Mouse (Mus musculus) lung, postnatal 0 days (tissue): Measurements from ENCODE around the gene Fadd.

Experiments
- CTCF ChIP-seq: IDR thresholded peaks from 2 replicates; pipeline ENCODE4 v1.5.1; 2016; ENCODE audit warnings: antibody characterized with exemption, mild to moderate bottlenecking
- EP300 ChIP-seq: IDR thresholded peaks from 2 replicates; pipeline ENCODE4 v1.6.1; 2016; ENCODE audit warnings: antibody characterized with exemption, mild to moderate bottlenecking, control low read depth

DNA sequence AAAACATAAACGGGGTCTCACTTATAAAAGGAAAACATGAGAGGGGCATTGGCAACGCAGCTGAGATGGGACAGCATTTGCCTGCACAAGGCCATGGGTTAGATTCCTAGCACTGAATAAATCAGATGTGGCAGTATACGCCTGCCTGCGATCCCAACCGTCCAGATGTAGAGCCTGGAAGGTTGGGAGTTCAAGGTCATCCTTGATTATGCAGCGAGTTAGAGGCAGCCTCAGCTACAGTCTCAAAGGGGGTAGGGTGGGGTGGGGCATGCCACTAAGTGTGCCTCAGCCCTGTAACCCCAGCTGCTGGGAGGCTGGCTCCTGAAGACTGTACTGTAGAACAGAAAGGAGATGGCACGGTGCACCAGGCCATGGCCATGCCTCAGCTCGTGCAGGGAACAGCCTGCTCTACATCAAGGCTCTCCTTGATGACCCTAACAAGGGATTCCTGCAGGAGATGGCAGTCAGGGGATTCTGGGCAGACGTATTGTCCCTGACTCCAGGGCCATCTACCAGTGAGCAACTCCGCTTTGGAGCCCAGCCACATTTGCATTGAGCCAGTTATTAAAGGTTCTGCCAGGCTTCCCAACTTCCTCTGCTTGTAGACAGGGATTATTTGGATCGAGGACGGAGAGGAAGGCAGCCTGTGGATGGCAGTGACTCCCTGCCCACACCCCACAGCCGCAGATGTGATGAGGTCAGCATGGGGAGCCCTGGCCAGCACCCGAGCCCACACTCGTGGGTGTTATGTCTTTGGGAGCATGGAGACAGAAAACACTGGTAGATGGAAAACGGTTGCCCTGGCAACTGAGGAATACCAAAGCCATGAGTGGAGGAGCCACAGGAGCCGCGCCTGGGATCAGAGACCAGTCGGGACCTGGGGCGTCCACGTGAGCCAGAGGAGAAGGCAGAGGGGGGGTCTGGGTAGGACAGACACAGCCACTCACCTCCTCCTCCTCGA, 38.7 kb upstream of the Fadd start:
- TF ChIP-seq CTCF, result no peak
- TF ChIP-seq EP300, result no peak
